Mouse (Mus musculus): ENCODE measurements around the gene Rnf40. TPM values are rescaled to one million over a fixed set of nuclear protein-coding genes. Genes with fewer than 3 reads are reported as not detected.

Gene Rnf40
- polyA plus RNA-seq, 1 experiment from 2014 or later: 37.0 TPM

DNA sequence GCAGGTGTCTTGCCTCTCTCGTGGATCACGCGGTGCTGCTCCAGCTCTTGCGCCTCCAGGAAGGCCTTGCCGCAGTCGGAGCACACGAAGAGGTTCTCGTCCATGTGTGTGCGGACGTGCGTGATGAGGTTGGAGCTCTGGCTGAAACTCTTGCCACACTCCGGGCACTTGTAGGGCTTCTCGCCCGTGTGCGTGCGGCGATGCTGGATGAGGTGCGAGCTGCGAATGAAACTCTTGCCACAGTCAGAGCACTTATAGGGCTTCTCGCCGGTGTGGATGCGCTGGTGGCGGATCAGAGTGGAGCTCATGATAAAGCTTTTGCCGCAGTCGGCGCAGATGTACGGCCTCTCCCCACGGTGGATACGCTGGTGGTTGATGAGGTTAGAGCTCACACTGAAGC is 22.4 kb downstream of the Rnf40 start:
- H3K4me2 ChIP-seq (replicated peaks; ENCODE audit: low read depth, low read length): no peak overlapping the region
- peaks cover 6% of the 10 kb centered on the region for H3K4me1 ChIP-seq (ENCODE audit: control insufficient read depth, insufficient read depth, low read length)
- no peak for ATAC-seq (ENCODE audit: insufficient number of reproducible peaks, insufficient read depth, low FRiP score, low read depth)
- H3K9me3 ChIP-seq (ENCODE audit: control insufficient read depth, low read depth, low read length): no peaks in the 10 kb centered on the region
- H3K4me3 ChIP-seq (ENCODE audit: low read depth, low read length): no peak overlapping the region
- H3K36me3 ChIP-seq (ENCODE audit: control insufficient read depth, insufficient read depth, low read length): peaks cover 61% of the 10 kb centered on the region
- WGBS: 94% methylated on average over 29 of the region's 29 CpGs
- H3K9ac ChIP-seq (replicated peaks; ENCODE audit: low read depth, low read length): no peak overlapping the region
- H3K27ac ChIP-seq (ENCODE audit: low read length): no peak overlapping the region
- no peaks in the 10 kb centered on the region for H3K27me3 ChIP-seq (ENCODE audit: control insufficient read depth, insufficient read depth, low read length)

DNA sequence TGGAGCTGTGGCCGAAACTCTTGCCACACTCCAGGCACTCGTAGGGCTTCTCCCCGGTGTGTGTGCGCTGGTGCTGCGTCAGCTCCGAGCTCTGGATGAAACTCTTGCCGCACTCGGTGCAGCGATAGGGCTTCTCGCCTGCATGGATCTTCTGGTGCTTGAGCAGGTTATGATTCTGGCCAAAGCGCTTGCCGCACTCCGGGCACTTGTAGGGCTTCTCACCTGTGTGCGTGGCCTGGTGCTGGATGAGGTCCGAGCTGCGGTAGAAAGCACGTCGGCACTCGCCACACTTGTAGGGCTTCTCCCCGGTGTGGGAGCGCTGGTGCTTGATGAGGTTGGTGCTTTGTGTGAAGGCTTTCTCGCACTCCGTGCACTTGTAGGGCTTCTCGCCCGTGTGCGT is 23.0 kb downstream of the Rnf40 start:
- ATAC-seq (ENCODE audit: insufficient number of reproducible peaks, insufficient read depth, low FRiP score, low read depth): no peak
- 95% methylated on average over 26 of the region's 26 CpGs for WGBS
- Histone ChIP-seq H3K4me3 (ENCODE audit: low read depth, low read length) (no peak overlapping the region), H3K36me3 (ENCODE audit: control insufficient read depth, insufficient read depth, low read length) (peaks cover 58% of the 10 kb centered on the region), H3K4me1 (ENCODE audit: control insufficient read depth, insufficient read depth, low read length) (peaks cover 6% of the 10 kb centered on the region), H3K9ac (replicated peaks; ENCODE audit: low read depth, low read length) (no peak overlapping the region), H3K27ac (ENCODE audit: low read length) (no peak overlapping the region), H3K9me3 (ENCODE audit: control insufficient read depth, low read depth, low read length) (no peaks in the 10 kb centered on the region), H3K27me3 (ENCODE audit: control insufficient read depth, insufficient read depth, low read length) (no peaks in the 10 kb centered on the region), H3K4me2 (replicated peaks; ENCODE audit: low read depth, low read length) (no peak overlapping the region)

DNA sequence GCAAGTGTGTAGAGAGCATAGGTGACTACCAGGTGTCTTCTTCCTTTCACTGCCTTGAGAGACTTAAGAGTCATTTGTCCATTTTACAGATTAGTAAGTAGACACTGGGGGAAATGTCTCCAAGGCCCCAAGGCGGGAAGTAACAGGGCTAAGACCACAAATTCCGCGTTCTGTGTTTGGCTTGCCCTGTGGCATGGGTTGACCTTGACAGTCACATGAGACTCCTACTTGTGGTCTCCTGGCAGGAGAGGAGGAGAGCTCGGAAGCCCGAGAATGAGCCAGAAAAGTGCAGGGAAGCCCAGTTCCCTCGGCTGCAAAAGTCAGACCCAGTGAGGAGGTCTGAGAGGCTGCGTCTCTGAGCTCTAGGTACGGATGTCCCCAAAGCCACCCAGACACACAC is 24.9 kb downstream of the Rnf40 start:
- peaks cover 40% of the 10 kb centered on the region for H3K36me3 ChIP-seq (ENCODE audit: control insufficient read depth, insufficient read depth, low read length)
- no peak overlapping the region for H3K27ac ChIP-seq (ENCODE audit: low read length)
- H3K9me3 ChIP-seq (ENCODE audit: control insufficient read depth, low read depth, low read length): no peaks in the 10 kb centered on the region
- 85% methylated on average over 8 of the region's 8 CpGs for WGBS
- H3K4me2 ChIP-seq (replicated peaks; ENCODE audit: low read depth, low read length): no peak overlapping the region
- 0 out of 2 replicates have a peak overlapping the region, but pooled peaks have one; percentile 92 for H3K4me3 ChIP-seq (ENCODE audit: low read depth, low read length)
- ATAC-seq (ENCODE audit: insufficient number of reproducible peaks, insufficient read depth, low FRiP score, low read depth): no peak
- H3K4me1 ChIP-seq (ENCODE audit: control insufficient read depth, insufficient read depth, low read length): peaks cover 6% of the 10 kb centered on the region
- H3K27me3 ChIP-seq (ENCODE audit: control insufficient read depth, insufficient read depth, low read length): no peaks in the 10 kb centered on the region
- H3K9ac ChIP-seq (replicated peaks; ENCODE audit: low read depth, low read length): peak overlapping the region; percentile 92; the same call in 1 of the 2 replicates

GRCm38 (mm10) chr7:127614091-127614490 is 25.5 kb downstream of the Rnf40 start:
- H3K9me3 ChIP-seq (ENCODE audit: control insufficient read depth, low read depth, low read length): no peaks in the 10 kb centered on the region
- peak overlapping the region; percentile 92 for H3K4me3 ChIP-seq (ENCODE audit: low read depth, low read length)
- peak overlapping the region; percentile 75; the same call in 1 of the 2 replicates for H3K27ac ChIP-seq (ENCODE audit: low read length)
- peaks cover 34% of the 10 kb centered on the region for H3K36me3 ChIP-seq (ENCODE audit: control insufficient read depth, insufficient read depth, low read length)
- no peaks in the 10 kb centered on the region for H3K27me3 ChIP-seq (ENCODE audit: control insufficient read depth, insufficient read depth, low read length)
- peak overlapping the region; percentile 61 for H3K4me2 ChIP-seq (replicated peaks; ENCODE audit: low read depth, low read length)
- 16% methylated on average over 8 of the region's 8 CpGs for WGBS
- H3K9ac ChIP-seq (replicated peaks; ENCODE audit: low read depth, low read length): peak overlapping the region; percentile 92
- H3K4me1 ChIP-seq (ENCODE audit: control insufficient read depth, insufficient read depth, low read length): peaks cover 6% of the 10 kb centered on the region
- ATAC-seq (ENCODE audit: insufficient number of reproducible peaks, insufficient read depth, low FRiP score, low read depth): no peak

GRCm38 (mm10) chr7:127614511-127614890 is 25.9 kb downstream of the Rnf40 start:
- under 1% methylated on average over 44 of the region's 44 CpGs for WGBS
- ATAC-seq (ENCODE audit: insufficient number of reproducible peaks, insufficient read depth, low FRiP score, low read depth): peak; percentile 39
- Histone ChIP-seq H3K36me3 (ENCODE audit: control insufficient read depth, insufficient read depth, low read length) (peaks cover 30% of the 10 kb centered on the region), H3K27ac (ENCODE audit: low read length) (peak overlapping the region; percentile 75), H3K9ac (replicated peaks; ENCODE audit: low read depth, low read length) (peak overlapping the region; percentile 92), H3K4me2 (replicated peaks; ENCODE audit: low read depth, low read length) (peak overlapping the region; percentile 61), H3K9me3 (ENCODE audit: control insufficient read depth, low read depth, low read length) (no peaks in the 10 kb centered on the region), H3K4me1 (ENCODE audit: control insufficient read depth, insufficient read depth, low read length) (peaks cover 6% of the 10 kb centered on the region), H3K27me3 (ENCODE audit: control insufficient read depth, insufficient read depth, low read length) (no peaks in the 10 kb centered on the region), H3K4me3 (ENCODE audit: low read depth, low read length) (peak overlapping the region; percentile 92)

DNA sequence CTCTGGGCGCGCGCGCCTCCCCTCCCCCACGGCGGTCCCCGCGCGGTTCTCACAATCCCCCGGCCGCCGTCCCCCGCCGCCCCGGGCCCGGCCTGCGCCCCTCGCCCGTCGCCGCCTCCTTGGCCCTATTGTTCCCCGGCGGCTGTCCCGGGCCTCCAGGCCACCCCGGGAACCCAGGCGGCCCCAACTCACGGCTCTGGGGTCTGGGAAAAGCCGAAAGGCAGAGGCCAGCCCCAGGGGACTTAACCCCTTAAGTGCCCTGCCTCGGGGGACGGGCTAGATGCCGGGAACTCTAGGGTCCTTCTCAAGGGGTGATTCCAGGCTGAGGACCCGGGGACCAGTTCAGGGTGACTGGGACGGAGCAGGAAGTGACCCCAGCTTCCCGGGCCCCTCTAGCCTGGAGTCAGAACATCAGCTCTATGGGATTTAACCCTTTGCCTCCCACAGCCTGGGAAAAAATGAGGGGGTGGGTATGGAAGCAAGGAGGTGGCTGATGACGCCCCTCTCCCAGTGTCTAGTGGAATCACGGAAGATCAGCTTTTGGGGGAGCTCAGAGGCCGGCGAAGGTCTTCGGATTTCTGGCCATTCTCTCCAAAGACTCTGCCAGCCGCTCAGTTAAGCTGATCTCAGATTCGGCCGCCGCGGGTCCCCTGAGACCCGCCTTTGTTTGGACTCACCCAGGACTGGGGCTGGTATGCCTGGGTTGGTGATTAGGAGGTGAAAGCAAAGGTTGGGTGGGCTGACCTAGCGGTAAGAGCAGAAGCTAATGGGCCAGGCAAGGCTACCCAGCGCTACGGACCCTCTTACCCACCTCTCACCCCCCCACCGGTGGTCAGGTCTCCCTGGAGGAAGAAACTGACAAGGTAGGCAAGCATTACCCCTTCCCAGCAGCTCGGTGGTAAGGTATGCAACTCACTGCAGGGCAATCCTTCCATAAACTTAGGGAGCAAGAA is 26.6 kb downstream of the Rnf40 start, which contains the start of gene Zfp629:
Gene Zfp629, minus strand, starts transcription at position 907 of the 953 bp plus-strand sequence.
- under 1% methylated on average over 49 of the region's 50 CpGs for WGBS
- peak; percentile 91 for ATAC-seq (ENCODE audit: insufficient number of reproducible peaks, insufficient read depth, low FRiP score, low read depth)
- peak within 1 kb of the TSS; percentile 92 for H3K9ac ChIP-seq (replicated peaks; ENCODE audit: low read depth, low read length)
- H3K4me1 ChIP-seq (ENCODE audit: control insufficient read depth, insufficient read depth, low read length): peaks cover 6% of the 10 kb centered on the region
- peak within 1 kb of the TSS; percentile 75 for H3K27ac ChIP-seq (ENCODE audit: low read length)
- H3K4me2 ChIP-seq (replicated peaks; ENCODE audit: low read depth, low read length): peak within 1 kb of the TSS; percentile 61
- peak within 1 kb of the TSS; percentile 92 for H3K4me3 ChIP-seq (ENCODE audit: low read depth, low read length)
- peaks cover 24% of the 10 kb centered on the region for H3K36me3 ChIP-seq (ENCODE audit: control insufficient read depth, insufficient read depth, low read length)
- H3K27me3 ChIP-seq (ENCODE audit: control insufficient read depth, insufficient read depth, low read length): no peaks in the 10 kb centered on the region
- no peaks in the 10 kb centered on the region for H3K9me3 ChIP-seq (ENCODE audit: control insufficient read depth, low read depth, low read length)

GRCm38 (mm10) chr7:127616336-127616735 is 27.8 kb downstream of the Rnf40 start:
- Histone ChIP-seq H3K9ac (replicated peaks; ENCODE audit: low read depth, low read length) (no peak overlapping the region), H3K4me3 (ENCODE audit: low read depth, low read length) (no peak overlapping the region), H3K9me3 (ENCODE audit: control insufficient read depth, low read depth, low read length) (no peaks in the 10 kb centered on the region), H3K36me3 (ENCODE audit: control insufficient read depth, insufficient read depth, low read length) (peaks cover 13% of the 10 kb centered on the region), H3K27me3 (ENCODE audit: control insufficient read depth, insufficient read depth, low read length) (no peaks in the 10 kb centered on the region), H3K27ac (ENCODE audit: low read length) (no peak overlapping the region), H3K4me1 (ENCODE audit: control insufficient read depth, insufficient read depth, low read length) (peaks cover 6% of the 10 kb centered on the region), H3K4me2 (replicated peaks; ENCODE audit: low read depth, low read length) (peak overlapping the region; percentile 61; the same call in 1 of the 2 replicates)
- no peak for ATAC-seq (ENCODE audit: insufficient number of reproducible peaks, insufficient read depth, low FRiP score, low read depth)
- 70% methylated on average over 1 of the region's 1 CpGs for WGBS

GRCm38 (mm10) chr7:127616881-127617280 is 28.3 kb downstream of the Rnf40 start:
- ATAC-seq (ENCODE audit: insufficient number of reproducible peaks, insufficient read depth, low FRiP score, low read depth): no peak
- WGBS: 55% methylated on average over 1 of the region's 1 CpGs
- Histone ChIP-seq H3K9me3 (ENCODE audit: control insufficient read depth, low read depth, low read length) (no peaks in the 10 kb centered on the region), H3K9ac (replicated peaks; ENCODE audit: low read depth, low read length) (no peak overlapping the region), H3K4me2 (replicated peaks; ENCODE audit: low read depth, low read length) (no peak overlapping the region), H3K4me1 (ENCODE audit: control insufficient read depth, insufficient read depth, low read length) (peaks cover 6% of the 10 kb centered on the region), H3K4me3 (ENCODE audit: low read depth, low read length) (no peak overlapping the region), H3K27me3 (ENCODE audit: control insufficient read depth, insufficient read depth, low read length) (no peaks in the 10 kb centered on the region), H3K36me3 (ENCODE audit: control insufficient read depth, insufficient read depth, low read length) (peaks cover 7% of the 10 kb centered on the region), H3K27ac (ENCODE audit: low read length) (no peak overlapping the region)
